Mouse (Mus musculus) testis, adult 2 months (tissue): ENCODE results near the gene Tmem220.
A peak's percentile ranks its signal among the peaks of the same experiment; 100 is the strongest.

Experiments used
- CTCF ChIP-seq: fragments of 200-500 bp; IDR thresholded peaks from 2 replicates; pipeline ENCODE4 v1.5.1; 2012; ENCODE audit warnings: low read depth, mild to moderate bottlenecking, inconsistent platforms, low read length, moderate library complexity; ENCODE audit not compliant: control insufficient read depth, insufficient read depth, insufficient replicate concordance
- POLR2A ChIP-seq: fragments of 200-500 bp; IDR thresholded peaks from 2 replicates; pipeline ENCODE4 v1.6.1; 2012; ENCODE audit warnings: low read depth, mild to moderate bottlenecking, inconsistent platforms, low read length, moderate library complexity; ENCODE audit not compliant: control insufficient read depth

DNA sequence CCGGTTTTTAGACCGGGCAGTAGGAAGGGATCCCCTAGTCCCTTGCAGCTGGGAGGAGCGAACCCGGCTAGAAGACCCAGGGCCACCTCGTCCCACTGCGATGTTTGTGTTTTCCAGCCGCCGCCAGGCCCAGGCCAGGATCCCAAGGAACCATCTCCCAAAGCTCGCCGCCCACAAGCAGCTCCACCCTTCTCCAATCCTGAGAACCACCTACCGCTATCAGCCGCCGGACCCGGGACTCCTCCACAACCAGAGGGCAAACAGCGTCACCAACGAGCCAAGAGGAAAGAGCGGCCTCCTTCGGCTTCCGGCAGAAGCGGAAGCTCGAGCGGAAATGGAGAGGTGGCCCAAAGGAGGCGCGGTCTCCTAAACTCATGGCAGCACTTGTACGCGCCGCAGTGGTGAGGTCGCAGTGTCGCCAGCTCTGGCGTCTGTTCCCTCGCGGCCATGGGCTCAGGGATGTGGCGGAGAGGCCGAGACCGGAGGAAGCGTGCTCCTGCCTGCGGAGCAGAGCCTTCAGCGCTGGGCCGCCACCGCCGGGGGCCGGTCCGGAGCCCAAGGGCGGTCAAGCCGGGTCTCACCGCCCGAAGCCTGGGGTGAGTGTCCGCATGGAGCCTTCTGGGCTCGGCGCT lies 27.5 kb downstream of the Tmem220 start, which contains the start of the genes Adprm and Sco1:
- peak; percentile 88 for TF ChIP-seq POLR2A
- no peak for TF ChIP-seq CTCF
